Mouse (Mus musculus) MEL (cell line): ENCODE measurements at regions not wholly inside any gene's neighbourhood (a gene's known extent, or its start where the extent isn't known, plus 50 kb on each side); places are given as distances from the start of the nearest gene placed in this dataset.

Experiments used
- DNase-seq: peaks from one replicate; pipeline ENCODE4 v3.0.0; 2011; ENCODE audit warnings: low read depth, low spot score
- H3K27ac ChIP-seq: 2 replicates; pipeline ENCODE4 v1.5.1; 2012; ENCODE audit warnings: low read depth, mild to moderate bottlenecking, control low read depth, low read length, moderate library complexity; ENCODE audit not compliant: control insufficient read depth
- H3K27me3 ChIP-seq, 2 experiments: fragments of 150-350 bp in 1 of 2; sonication (generic) in 1 of 2; 2 replicates each; pipeline ENCODE4 v1.6.1; 2012; ENCODE audit warnings: low read length in 2 of 2, mild to moderate bottlenecking in 2 of 2, improper control_type of control experiment in 1 of 2, moderate library complexity in 1 of 2; ENCODE audit not compliant: insufficient read depth in 2 of 2, control insufficient read depth in 1 of 2
- H3K36me3 ChIP-seq, 2 experiments: 2 replicates each; pipeline ENCODE4 v1.6.1; 2012 to 2014; ENCODE audit warnings: low read length in 2 of 2, improper control_type of control experiment in 1 of 2, inconsistent platforms in 1 of 2, mild to moderate bottlenecking in 1 of 2; ENCODE audit not compliant: insufficient read depth in 2 of 2, control insufficient read depth in 1 of 2
- H3K4me1 ChIP-seq, 2 experiments: fragments of 150-350 bp in 1 of 2; sonication (generic) in 1 of 2; 2 replicates each; pipeline ENCODE4 v1.6.1; 2012; ENCODE audit warnings: low read length in 2 of 2, improper control_type of control experiment in 1 of 2, mild to moderate bottlenecking in 1 of 2; ENCODE audit not compliant: insufficient read depth in 2 of 2, control insufficient read depth in 1 of 2
- H3K4me3 ChIP-seq, 2 experiments: fragments of 150-350 bp in 1 of 2; sonication (generic) in 1 of 2; 2 replicates each; pipeline ENCODE4 v1.5.1; 2012; ENCODE audit warnings: low read depth in 2 of 2, low read length in 2 of 2, mild to moderate bottlenecking in 2 of 2, moderate library complexity in 2 of 2, control low read depth in 1 of 2, improper control_type of control experiment in 1 of 2; ENCODE audit not compliant: control insufficient read depth in 1 of 2, insufficient read depth in 1 of 2
- H3K79me2 ChIP-seq: 2 replicates; pipeline ENCODE4 v1.6.1; 2012; ENCODE audit warnings: mild to moderate bottlenecking, low read length, moderate library complexity; ENCODE audit not compliant: control insufficient read depth, poor library complexity, insufficient read depth
- H3K9ac ChIP-seq: 2 replicates; pipeline ENCODE4 v1.6.1; 2012; ENCODE audit warnings: low read depth, mild to moderate bottlenecking, control low read depth, low read length, moderate library complexity; ENCODE audit not compliant: control insufficient read depth, poor library complexity, severe bottlenecking
- H3K9me3 ChIP-seq: fragments of 150-350 bp; sonication (generic); replicated peaks from 2 replicates; pipeline ENCODE4 v1.6.1; 2012; ENCODE audit warnings: mild to moderate bottlenecking, low read length, improper control_type of control experiment, moderate library complexity; ENCODE audit not compliant: insufficient read depth
- BHLHE40 ChIP-seq: IDR thresholded peaks from 2 replicates; pipeline ENCODE4 v1.6.1; 2012; ENCODE audit warnings: low read depth, mild to moderate bottlenecking, inconsistent platforms, low read length, improper control_type of control experiment, borderline replicate concordance
- CHD1 ChIP-seq: IDR thresholded peaks from 2 replicates; pipeline ENCODE4 v1.6.1; 2012; ENCODE audit warnings: low read depth, mild to moderate bottlenecking, inconsistent platforms, low read length, improper control_type of control experiment
- CHD2 ChIP-seq: IDR thresholded peaks from 2 replicates; pipeline ENCODE4 v1.6.1; 2011; ENCODE audit warnings: low read length, improper control_type of control experiment
- CTCF ChIP-seq, 3 experiments: IDR thresholded peaks in 2 of 3; conservative IDR thresholded peaks in 1 of 3; 2 replicates each; pipeline ENCODE4 v1.5.1; 2011 to 2012; ENCODE audit warnings: low read length in 3 of 3, low read depth in 2 of 3, mild to moderate bottlenecking in 2 of 3, improper control_type of control experiment in 1 of 3, inconsistent platforms in 1 of 3, mixed read lengths in 1 of 3, moderate library complexity in 1 of 3; ENCODE audit not compliant: control insufficient read depth in 1 of 3, insufficient read depth in 1 of 3, poor library complexity in 1 of 3, severe bottlenecking in 1 of 3
- EP300 ChIP-seq, 2 experiments: IDR thresholded peaks; 2 replicates each; pipeline ENCODE4 v1.6.1; 2011; ENCODE audit warnings: improper control_type of control experiment in 2 of 2, low read length in 2 of 2, low read depth in 1 of 2, mild to moderate bottlenecking in 1 of 2
- ETS1 ChIP-seq: IDR thresholded peaks from 2 replicates; pipeline ENCODE4 v1.6.1; 2012; ENCODE audit warnings: low read depth, mild to moderate bottlenecking, inconsistent platforms, low read length, improper control_type of control experiment, moderate library complexity
- GATA1 ChIP-seq: IDR thresholded peaks from 2 replicates; pipeline ENCODE4 v1.6.1; 2011; ENCODE audit warnings: low read depth, low read length, improper control_type of control experiment
- HCFC1 ChIP-seq: IDR thresholded peaks from 2 replicates; pipeline ENCODE4 v1.6.1; 2012; ENCODE audit warnings: low read depth, mild to moderate bottlenecking, inconsistent platforms, low read length, improper control_type of control experiment, moderate library complexity
- KAT2A ChIP-seq: conservative IDR thresholded peaks from 2 replicates; pipeline ENCODE4 v1.6.1; 2012; ENCODE audit warnings: low read depth, low read length, improper control_type of control experiment, inconsistent platforms
- MAFK ChIP-seq: IDR thresholded peaks from 2 replicates; pipeline ENCODE4 v1.6.1; 2011; ENCODE audit warnings: low read depth, mild to moderate bottlenecking, low read length, improper control_type of control experiment, borderline replicate concordance
- MAX ChIP-seq: IDR thresholded peaks from 2 replicates; pipeline ENCODE4 v1.6.1; 2011; ENCODE audit warnings: low read length, improper control_type of control experiment
- MAZ ChIP-seq: IDR thresholded peaks from 2 replicates; pipeline ENCODE4 v1.6.1; 2012; ENCODE audit warnings: low read depth, mild to moderate bottlenecking, inconsistent platforms, low read length, improper control_type of control experiment
- MEF2A ChIP-seq: IDR thresholded peaks from 2 replicates; pipeline ENCODE4 v1.6.1; 2014; ENCODE audit warnings: low read depth, mild to moderate bottlenecking, inconsistent platforms, low read length, improper control_type of control experiment; ENCODE audit not compliant: poor library complexity, insufficient replicate concordance, severe bottlenecking; ENCODE audit errors: extremely low read depth
- MXI1 ChIP-seq: IDR thresholded peaks from 2 replicates; pipeline ENCODE4 v1.6.1; 2011; ENCODE audit warnings: mild to moderate bottlenecking, low read depth, low read length, improper control_type of control experiment
- MYB ChIP-seq: IDR thresholded peaks from 2 replicates; pipeline ENCODE4 v1.6.1; 2011; ENCODE audit warnings: mild to moderate bottlenecking, low read depth, low read length, improper control_type of control experiment
- MYC ChIP-seq: IDR thresholded peaks from 2 replicates; pipeline ENCODE4 v1.6.1; 2011; ENCODE audit warnings: low read depth, mild to moderate bottlenecking, low read length, improper control_type of control experiment, moderate library complexity
- NELFE ChIP-seq: IDR thresholded peaks from 2 replicates; pipeline ENCODE4 v1.6.1; 2011; ENCODE audit warnings: low read depth, low read length, improper control_type of control experiment
- POLR2A ChIP-seq, 2 experiments: IDR thresholded peaks; 2 replicates each; pipeline ENCODE4 v1.6.1; 2011 to 2012; ENCODE audit warnings: low read length in 2 of 2, mild to moderate bottlenecking in 2 of 2, control low read depth in 1 of 2, improper control_type of control experiment in 1 of 2, low read depth in 1 of 2, moderate library complexity in 1 of 2; ENCODE audit not compliant: control insufficient read depth in 1 of 2, insufficient read depth in 1 of 2, poor library complexity in 1 of 2
- POLR2AphosphoS2 ChIP-seq: IDR thresholded peaks from 2 replicates; pipeline ENCODE4 v1.6.1; 2011; ENCODE audit warnings: low read length, improper control_type of control experiment
- POLR2AphosphoS5 ChIP-seq: IDR thresholded peaks from 2 replicates; pipeline ENCODE4 v1.6.1; 2012; ENCODE audit warnings: low read depth, borderline replicate concordance, mild to moderate bottlenecking, inconsistent platforms, low read length, moderate library complexity, mixed read lengths
- RAD21 ChIP-seq: IDR thresholded peaks from 2 replicates; pipeline ENCODE4 v1.6.1; 2011; ENCODE audit warnings: mild to moderate bottlenecking, low read depth, low read length, improper control_type of control experiment
- RCOR1 ChIP-seq: IDR thresholded peaks from 2 replicates; pipeline ENCODE4 v1.6.1; 2012; ENCODE audit warnings: low read depth, mild to moderate bottlenecking, inconsistent platforms, low read length, improper control_type of control experiment
- SIN3A ChIP-seq: IDR thresholded peaks from 2 replicates; pipeline ENCODE4 v1.6.1; 2012; ENCODE audit warnings: low read length, improper control_type of control experiment, inconsistent platforms
- SMC3 ChIP-seq: IDR thresholded peaks from 2 replicates; pipeline ENCODE4 v1.6.1; 2011; ENCODE audit warnings: low read depth, low read length, improper control_type of control experiment
- TAL1 ChIP-seq: IDR thresholded peaks from 2 replicates; pipeline ENCODE4 v1.6.1; 2012; ENCODE audit warnings: mild to moderate bottlenecking, inconsistent platforms, low read length, moderate library complexity, mixed read lengths
- TCF12 ChIP-seq: IDR thresholded peaks from 2 replicates; pipeline ENCODE4 v1.6.1; 2014; ENCODE audit warnings: low read depth, mild to moderate bottlenecking, inconsistent platforms, low read length, improper control_type of control experiment, moderate library complexity
- ZC3H11A ChIP-seq: IDR thresholded peaks from 2 replicates; pipeline ENCODE4 v1.6.1; 2012; ENCODE audit warnings: low read depth, mild to moderate bottlenecking, inconsistent platforms, low read length, improper control_type of control experiment
- ZKSCAN1 ChIP-seq: IDR thresholded peaks from 2 replicates; pipeline ENCODE4 v1.6.1; 2012; ENCODE audit warnings: low read depth, mild to moderate bottlenecking, inconsistent platforms, low read length, improper control_type of control experiment, moderate library complexity
- ZMIZ1 ChIP-seq: IDR thresholded peaks from 2 replicates; pipeline ENCODE4 v1.6.1; 2012; ENCODE audit warnings: low read depth, mild to moderate bottlenecking, inconsistent platforms, low read length, improper control_type of control experiment, moderate library complexity

DNA sequence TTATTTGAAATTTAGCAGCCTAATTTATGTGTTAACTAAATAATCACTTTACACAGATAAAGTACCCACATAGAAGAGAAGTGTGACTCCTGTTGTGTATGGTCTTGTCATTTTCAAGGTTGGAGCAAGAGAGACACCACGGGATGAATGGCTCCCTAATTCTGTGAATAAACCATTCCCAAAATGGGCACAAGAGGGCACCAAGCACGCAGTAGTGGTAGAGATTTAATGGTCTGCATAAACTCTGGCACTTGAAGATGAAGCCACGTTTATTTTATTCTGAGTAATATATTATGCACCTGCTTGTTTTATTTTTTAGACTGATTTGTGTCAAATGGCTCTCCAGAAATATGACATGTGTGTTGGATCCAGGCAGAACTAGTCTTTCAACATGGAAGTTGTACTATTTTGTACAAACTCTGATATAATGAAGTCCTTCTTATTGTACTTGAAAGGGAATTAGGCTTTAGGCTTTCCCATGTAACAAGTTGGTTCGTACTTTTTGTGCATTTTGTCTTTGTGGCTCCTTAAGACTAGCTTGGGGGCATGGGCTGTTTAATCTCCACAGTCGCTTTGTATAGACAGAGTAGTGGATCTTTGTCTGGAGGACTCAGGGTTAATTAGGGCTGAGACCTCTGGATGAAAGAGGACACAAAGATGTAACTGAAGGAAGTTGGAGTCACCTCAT, 480.8 kb downstream of the Plcl1 start:
- Histone ChIP-seq H3K9ac (no peak overlapping the region), H3K27ac (no peak overlapping the region), H3K4me3 (no peak overlapping the region), H3K9me3 (no peaks in the 10 kb centered on the region), H3K79me2 (no peaks in the 10 kb centered on the region), H3K27me3 (no peaks in the 10 kb centered on the region), H3K4me1 (no peaks in the 10 kb centered on the region), H3K36me3 (no peaks in the 10 kb centered on the region)
- DNase-seq, result peak; percentile 20
- TF ChIP-seq MEF2A, result no peak
- no peak for TF ChIP-seq RCOR1
- TF ChIP-seq CHD2, result no peak
- no peak for TF ChIP-seq SIN3A
- TF ChIP-seq ZC3H11A, result peak; percentile 21; the same call in 1 of the 2 replicates
- TF ChIP-seq ETS1, result no peak
- no peak for TF ChIP-seq KAT2A
- peak; percentile 19 to 58 (median 23); a peak in 4 of 6 replicates for TF ChIP-seq CTCF (IDR thresholded peaks at IDR 0.05 in 2 of 3, conservative IDR thresholded peaks at IDR 0.05 in 1 of 3; ENCODE audit: control insufficient read depth in 1 of 3, insufficient read depth in 1 of 3, low read depth in 2 of 3, low read length in 3 of 3, poor library complexity in 1 of 3, severe bottlenecking in 1 of 3)
- no peak for TF ChIP-seq TAL1
- TF ChIP-seq HCFC1, result no peak
- TF ChIP-seq GATA1, result no peak
- no peak for TF ChIP-seq MAX
- no peak for TF ChIP-seq POLR2AphosphoS5
- no peak for TF ChIP-seq MYB
- TF ChIP-seq MYC, result no peak
- TF ChIP-seq POLR2AphosphoS2, result no peak
- no peak for TF ChIP-seq ZKSCAN1
- no peak for TF ChIP-seq NELFE
- TF ChIP-seq MAFK, result no peak
- no peak for TF ChIP-seq BHLHE40
- TF ChIP-seq TCF12, result no peak
- no peak for TF ChIP-seq MAZ
- no peak for TF ChIP-seq ZMIZ1
- TF ChIP-seq SMC3, result peak; percentile 49
- TF ChIP-seq RAD21, result peak; percentile 55
- no peak for TF ChIP-seq POLR2A (IDR thresholded peaks at IDR 0.05; ENCODE audit: control insufficient read depth in 1 of 2, insufficient read depth in 1 of 2, low read depth in 1 of 2, low read length in 2 of 2, poor library complexity in 1 of 2)
- no peak for TF ChIP-seq EP300 (IDR thresholded peaks at IDR 0.05; ENCODE audit: low read depth in 1 of 2, low read length in 2 of 2)
- no peak for TF ChIP-seq MXI1
- TF ChIP-seq CHD1, result no peak
